Mouse (Mus musculus): ENCODE measurements around the gene Slc35e2.

Gene Slc35e2

DNA sequence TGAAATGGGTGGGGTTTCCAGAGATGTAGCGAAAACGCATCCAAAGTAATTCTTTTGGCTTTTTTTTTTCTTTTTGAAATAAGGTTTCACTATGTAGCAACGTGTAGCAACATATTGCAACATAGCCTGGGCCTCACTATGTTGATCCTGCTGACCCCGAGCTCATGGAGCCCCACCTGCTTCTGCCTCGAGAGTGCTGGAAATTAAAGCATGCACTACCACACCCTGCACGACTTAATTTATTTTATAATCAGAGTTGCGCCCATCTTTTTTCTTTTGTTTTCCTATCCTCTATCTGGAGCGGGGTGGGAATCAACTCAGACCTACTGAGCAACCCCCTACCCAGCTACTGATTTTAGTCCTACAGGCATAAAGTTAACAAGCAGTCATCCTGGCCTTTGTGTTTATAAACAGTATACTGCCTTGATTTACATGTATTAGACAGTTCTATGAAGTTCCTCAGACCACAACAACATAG, 68.4 kb downstream of the Slc35e2 start:
- DNase-seq (ENCODE audit: low read depth, low spot score), result peak; percentile 83

DNA sequence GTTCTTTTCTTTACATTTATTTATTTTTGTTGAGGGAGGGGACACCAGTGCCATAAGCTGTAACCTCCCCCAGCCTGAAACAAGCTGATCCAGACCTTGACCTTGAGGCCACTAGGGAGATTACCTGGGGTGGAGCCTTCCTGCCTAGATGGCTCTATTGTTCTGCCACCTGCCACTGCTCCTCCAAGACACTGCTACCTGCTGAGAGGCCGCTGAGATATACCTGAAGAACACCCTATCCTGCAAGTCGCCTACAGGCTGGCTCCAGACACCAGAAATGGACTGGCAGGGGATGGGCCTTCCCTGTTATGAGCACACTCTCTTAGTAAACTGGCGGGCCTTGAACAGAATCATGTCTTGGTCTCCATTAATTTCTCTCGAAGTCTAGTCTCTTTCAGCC, 69.0 kb downstream of the Slc35e2 start:
- DNase-seq (ENCODE audit: low read depth, low spot score), result peak; percentile 94

DNA sequence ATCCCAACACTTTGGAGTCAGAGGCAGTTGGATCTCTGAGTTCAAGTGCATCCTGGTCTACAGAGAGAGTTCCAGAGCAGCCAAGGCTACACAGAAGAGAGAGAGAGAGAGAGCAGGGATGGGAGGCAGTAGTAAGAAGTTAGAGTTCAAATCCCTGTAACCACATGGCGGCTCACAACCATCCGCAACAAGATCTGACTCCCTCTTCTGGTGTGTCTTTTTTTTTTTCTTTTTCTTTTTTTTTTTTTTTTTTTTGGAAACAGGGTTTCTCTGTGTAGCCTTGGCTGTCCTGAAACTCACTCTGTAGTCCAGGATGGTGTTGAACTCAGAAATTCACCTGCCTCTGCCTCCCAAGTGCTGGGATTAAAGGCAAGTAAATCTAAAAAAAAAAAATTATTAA, 70.9 kb downstream of the Slc35e2 start:
- no peak for DNase-seq (ENCODE audit: low read depth, low spot score)
